Mouse (Mus musculus): ENCODE results near the gene Gper1.

The Gper1 gene

DNA sequence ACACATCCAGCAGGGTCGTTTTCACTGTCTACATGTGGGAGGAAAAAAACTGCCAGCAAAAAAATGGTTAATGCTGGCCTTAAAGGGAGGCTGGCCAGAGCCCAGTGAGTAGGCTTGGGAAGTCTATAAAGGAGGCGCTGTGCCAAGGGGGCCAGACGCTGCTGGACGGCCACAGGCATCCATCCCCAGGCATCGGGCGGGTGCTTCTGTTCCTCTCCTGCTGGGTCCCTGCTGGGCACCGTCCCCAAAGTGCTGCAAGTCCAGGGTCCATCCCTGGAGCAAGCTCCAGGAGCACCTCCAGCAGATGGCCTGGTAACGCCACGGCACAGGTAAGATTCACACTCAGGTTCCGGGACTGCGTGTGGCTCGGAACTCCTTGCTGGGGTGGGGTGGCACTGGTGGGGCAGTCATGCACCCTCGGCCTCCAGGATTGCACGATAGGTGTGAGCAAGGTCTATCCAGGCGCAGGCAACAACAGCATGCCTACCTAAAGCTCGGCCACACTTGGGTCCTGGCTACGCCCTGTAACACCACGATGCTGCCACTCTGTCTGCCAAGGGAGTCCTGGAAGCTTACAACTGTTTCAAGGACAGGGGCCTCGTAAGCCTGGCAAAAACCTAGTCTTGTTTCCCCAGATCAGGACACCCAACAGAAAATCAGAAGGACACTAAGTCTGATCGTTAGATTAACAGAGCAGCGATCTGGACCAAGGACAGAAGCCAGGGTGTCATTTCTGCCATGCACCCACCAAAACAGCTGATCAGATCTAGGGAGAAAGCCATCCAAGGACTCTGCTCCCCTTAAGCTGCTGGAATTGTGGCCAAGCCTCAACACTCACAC lies at the start of gene Gper1:
Gper1 (plus strand) TSS at position 126 of the 840 bp plus-strand sequence.
- peak; percentile 52 to 77 for DNase-seq (ENCODE audit: inconsistent age in 2 of 2, low spot score in 1 of 2)

- no peak for DNase-seq (ENCODE audit: inconsistent age in 2 of 2, low spot score in 1 of 2)
These were observed 49.0 kb upstream of the Gper1 start for GRCm38 (mm10) chr5:139373889-139374444.

- no peak for DNase-seq (ENCODE audit: inconsistent age in 2 of 2, low spot score in 1 of 2)
These were observed 48.1 kb upstream of the Gper1 start for GRCm38 (mm10) chr5:139374841-139375240.

GRCm38 (mm10) chr5:139377468-139378270 lies 45.3 kb upstream of the Gper1 start, which contains the start of gene Gpr146:
Gene Gpr146 (plus strand): TSS chr5:139377697.
- peak; percentile 86 to 91 for DNase-seq (ENCODE audit: inconsistent age in 2 of 2, low spot score in 1 of 2)

GRCm38 (mm10) chr5:139378271-139378556 lies 44.7 kb upstream of the Gper1 start:
- no peak for DNase-seq (ENCODE audit: inconsistent age in 2 of 2, low spot score in 1 of 2)

DNA sequence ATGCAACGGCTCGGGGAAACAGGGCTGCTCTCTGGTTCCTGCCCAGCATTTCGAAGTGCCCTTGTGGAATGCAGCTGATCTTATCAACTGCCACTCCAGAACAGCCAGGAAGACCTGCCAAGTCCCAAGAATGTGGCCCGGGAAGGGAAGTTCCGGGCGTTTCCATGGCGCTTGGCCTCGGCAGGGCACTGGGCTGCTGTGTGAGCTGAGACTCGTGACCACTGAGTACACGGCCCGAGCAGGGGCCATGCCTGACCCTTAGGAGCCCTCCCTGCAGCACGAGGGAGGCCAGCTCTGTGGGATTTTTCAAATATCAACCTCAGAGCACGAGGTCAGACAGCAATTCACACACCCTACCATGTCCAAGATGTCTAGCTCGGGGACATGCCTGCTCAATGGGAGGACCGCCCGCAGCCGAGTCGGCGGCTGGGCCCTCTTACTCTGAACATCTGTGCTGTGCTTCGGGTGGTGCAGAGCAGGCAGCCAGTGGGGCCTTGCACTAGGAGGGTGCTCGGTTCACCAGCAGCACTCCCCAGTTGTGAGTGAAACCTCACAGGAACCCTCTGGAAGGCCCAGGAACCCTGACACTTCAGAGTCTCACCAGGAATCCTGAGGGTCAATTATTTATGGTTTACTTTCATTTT lies 43.8 kb upstream of the Gper1 start:
- DNase-seq (ENCODE audit: inconsistent age in 2 of 2, low spot score in 1 of 2): peak; percentile 89 to 94

DNA sequence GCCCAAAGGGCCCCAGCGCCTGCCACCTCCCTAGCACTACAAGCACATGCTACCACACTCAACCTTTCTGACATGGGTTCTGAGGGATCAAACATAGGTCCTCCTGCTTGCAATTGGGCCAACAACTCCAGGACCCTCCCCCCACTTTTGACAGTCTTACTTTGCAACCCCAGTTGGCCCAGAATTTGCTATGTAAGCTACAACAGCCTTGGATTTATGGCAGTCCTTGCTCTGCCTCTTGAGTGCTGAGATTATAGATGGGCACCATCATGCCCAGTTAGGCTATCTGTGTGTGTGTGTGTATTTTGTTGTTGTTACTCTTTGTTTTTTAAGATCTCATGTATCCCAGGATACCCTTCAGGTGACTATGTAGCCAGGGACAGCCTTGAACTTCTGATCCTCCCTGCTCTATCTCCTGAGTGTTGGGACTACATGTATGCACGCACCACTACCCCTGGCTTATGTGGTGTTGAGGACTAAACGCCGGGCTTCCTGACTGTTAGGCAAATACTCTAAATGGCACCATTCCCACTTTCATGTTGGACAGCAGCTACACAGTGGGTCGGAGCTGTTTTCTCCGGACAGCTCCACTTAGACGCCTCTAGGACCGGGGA lies 43.1 kb upstream of the Gper1 start:
- DNase-seq (ENCODE audit: inconsistent age in 2 of 2, low spot score in 1 of 2): no peak

GRCm38 (mm10) chr5:139380385-139381248 lies 42.3 kb upstream of the Gper1 start:
- peak; percentile 98 to 99 for DNase-seq (ENCODE audit: inconsistent age in 2 of 2, low spot score in 1 of 2)

DNA sequence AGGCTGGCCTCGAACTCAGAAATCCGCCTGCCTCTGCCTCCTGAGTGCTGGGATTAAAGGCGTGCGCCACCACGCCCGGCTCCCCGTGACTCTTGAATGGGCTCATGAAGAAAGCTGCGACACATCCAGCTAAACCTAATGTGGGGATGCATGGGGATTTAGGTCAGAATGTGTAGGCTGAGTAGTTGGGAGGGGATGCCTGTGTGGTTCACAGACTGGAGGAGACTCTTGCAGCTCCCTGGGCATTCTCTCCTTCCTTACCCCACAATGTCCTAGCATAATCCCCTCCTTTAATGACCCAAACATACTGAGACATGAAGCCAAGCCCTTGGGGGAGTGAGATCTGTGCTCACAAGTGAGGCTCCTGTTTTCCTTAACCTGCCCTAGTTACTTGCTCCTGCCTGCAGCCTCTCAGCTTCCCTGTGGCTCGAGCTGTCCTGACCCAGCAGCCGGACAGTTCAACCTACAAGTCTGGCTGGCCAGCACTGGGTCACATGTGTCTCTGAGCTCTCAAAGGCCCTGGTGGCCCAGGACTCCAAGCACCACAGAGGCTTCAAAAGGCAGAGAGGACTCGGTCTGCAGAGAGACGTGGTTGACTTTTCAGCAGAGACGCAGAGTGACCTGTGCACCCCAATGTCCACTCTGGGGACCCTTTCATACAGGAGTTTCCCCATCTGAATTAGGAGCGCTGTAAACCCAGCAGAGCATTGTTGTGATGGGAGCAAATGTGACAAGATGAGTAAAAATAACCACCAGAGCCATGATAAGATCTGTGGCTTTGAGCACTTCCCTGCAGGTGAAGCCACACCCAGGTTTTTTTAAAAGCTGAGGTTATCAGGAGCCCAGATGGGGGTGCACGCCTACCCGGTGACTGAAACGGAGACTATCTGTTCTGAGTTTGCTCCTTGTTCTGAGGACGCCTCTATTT lies 41.1 kb upstream of the Gper1 start:
- peak in 1 of 2 experiments; percentile 57 for DNase-seq (ENCODE audit: inconsistent age in 2 of 2, low spot score in 1 of 2)

- DNase-seq (ENCODE audit: inconsistent age in 2 of 2, low spot score in 1 of 2): peak; percentile 64 to 80
These were observed 40.2 kb upstream of the Gper1 start for GRCm38 (mm10) chr5:139382760-139383159.

DNA sequence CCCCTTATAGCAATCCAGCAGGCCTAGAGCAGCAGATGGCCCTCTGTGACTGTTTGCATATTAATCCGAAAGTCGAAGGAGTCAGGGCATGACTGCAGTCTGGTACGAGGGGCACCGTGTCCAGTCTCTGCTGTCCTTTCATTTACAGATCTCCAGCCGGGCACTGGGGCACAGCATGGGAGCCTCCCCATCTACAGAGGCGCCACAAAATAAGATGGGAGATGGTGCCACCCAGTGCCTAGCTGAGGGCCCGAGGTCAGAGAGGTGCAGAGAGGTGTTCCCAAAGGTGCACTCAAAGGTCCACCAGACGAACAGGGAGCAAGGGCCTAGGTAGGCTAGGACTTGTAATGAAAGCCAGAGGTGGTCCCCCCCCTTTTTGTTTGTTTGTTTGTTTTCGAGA lies 39.7 kb upstream of the Gper1 start:
- DNase-seq (ENCODE audit: inconsistent age in 2 of 2, low spot score in 1 of 2): no peak

DNA sequence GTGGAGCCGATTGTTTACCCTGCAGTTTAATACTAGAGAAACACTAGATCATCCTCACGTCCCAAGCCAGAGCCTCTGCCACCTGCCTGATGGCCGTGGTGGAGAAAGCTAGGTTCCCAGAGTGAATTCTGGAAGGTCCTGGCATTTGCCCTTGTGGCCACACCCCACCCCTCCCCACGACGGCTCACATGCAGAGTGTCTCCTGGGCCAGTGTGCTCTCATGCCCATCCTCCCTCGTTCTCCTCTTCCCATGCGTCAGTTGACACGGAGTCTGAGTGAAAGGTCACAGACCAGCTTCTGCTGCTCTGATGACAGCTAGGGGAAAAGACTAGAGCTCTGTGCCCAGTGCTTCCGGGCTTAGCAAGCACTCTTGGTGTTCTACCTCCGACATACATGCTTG lies 38.4 kb upstream of the Gper1 start:
- DNase-seq (ENCODE audit: inconsistent age in 2 of 2, low spot score in 1 of 2): peak; percentile 75 to 84

DNA sequence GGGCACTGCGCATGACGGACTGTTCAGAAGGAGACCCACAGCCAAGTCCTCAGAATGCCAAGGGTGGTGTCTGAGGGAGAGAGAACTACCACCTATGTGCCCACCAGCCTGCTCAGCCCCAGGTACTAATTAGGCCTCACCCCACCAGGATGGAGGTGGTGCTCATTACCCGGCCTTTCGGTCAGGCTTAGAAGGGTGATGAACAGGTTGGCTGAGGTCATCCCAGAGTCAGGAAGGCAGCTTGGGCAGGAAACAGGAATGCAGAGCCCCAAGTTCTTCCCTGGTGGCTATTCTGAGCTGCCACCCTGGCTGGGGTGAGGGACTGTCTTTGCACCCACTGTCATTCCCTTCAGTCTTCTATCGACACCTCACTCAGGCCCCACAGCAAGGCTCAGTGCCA lies 36.9 kb upstream of the Gper1 start:
- no peak for DNase-seq (ENCODE audit: inconsistent age in 2 of 2, low spot score in 1 of 2)

- DNase-seq (ENCODE audit: inconsistent age in 2 of 2, low spot score in 1 of 2): peak in 1 of 2 experiments; percentile 52
These were observed 35.4 kb upstream of the Gper1 start for GRCm38 (mm10) chr5:139387329-139388194.

DNA sequence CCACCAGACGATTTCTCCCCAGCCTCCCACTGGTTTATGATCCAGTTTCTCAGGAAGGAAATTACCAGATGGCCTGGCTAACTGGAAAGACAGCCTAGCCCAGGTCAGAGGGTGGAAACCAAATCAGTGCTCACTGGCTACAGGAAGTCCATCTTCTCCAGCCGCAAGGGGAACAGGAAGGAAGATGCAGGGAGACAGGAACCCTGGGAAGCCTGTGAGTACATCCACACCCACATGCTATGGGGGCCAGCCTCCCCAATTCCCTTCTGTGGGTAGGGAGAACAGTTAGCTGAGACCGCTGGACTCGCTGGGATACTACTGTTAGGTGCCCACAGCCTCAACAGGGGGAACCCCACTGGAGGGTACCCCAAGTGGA lies 34.8 kb upstream of the Gper1 start:
- peak in 1 of 2 experiments; percentile 69 for DNase-seq (ENCODE audit: inconsistent age in 2 of 2, low spot score in 1 of 2)

GRCm38 (mm10) chr5:139388694-139389675 lies 34.0 kb upstream of the Gper1 start:
- DNase-seq (ENCODE audit: inconsistent age in 2 of 2, low spot score in 1 of 2): peak in 1 of 2 experiments; percentile 56

DNA sequence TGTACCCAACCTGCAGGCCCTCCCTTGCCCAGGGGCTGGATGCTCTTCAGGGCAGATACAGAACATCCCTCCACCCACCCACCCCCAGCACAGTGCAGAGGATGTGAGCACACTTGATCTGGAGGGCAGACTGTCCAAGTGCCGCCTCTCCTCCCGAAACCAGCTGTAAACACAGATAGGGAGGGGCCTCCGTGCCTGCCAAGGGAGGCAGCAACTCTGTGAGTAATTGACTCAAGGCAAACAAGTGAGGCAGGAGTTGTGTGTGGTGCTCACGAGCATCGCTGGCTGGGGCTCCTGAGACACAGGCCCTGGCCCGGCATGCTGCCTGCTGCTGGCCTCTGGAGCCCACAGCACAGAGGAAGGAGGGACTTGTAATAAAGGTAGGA lies 33.3 kb upstream of the Gper1 start:
- DNase-seq (ENCODE audit: inconsistent age in 2 of 2, low spot score in 1 of 2): peak; percentile 65 to 84
